Mouse (Mus musculus) heart, embryonic 14.5 days (tissue): ENCODE results near the gene Kctd20. TPM values are rescaled to one million over a fixed set of nuclear protein-coding genes. Genes with fewer than 3 reads are reported as not detected.
A peak's percentile ranks its signal among the peaks of the same experiment; 100 is the strongest.

ENCODE experiments used
- ATAC-seq: fragments of 200-750 bp; cut with Nextera tagmentation; 2 replicates; pipeline ENCODE4 v1.8.0; 2017; ENCODE audit warnings: low read depth, moderate TSS enrichment; ENCODE audit not compliant: insufficient number of reproducible peaks, insufficient read depth, low FRiP score
- H3K27ac ChIP-seq, 2 experiments: fragments of 200-500 bp in 1 of 2; fragments of 300-500 bp in 1 of 2; sonication (generic) in 1 of 2; replicated peaks in 1 of 2; 2 replicates each; pipeline ENCODE4 v1.5.1; 2012 to 2014; ENCODE audit warnings: low read depth in 2 of 2, low read length in 2 of 2, control low read depth in 1 of 2, mild to moderate bottlenecking in 1 of 2, mixed read lengths in 1 of 2; ENCODE audit not compliant: control insufficient read depth in 1 of 2, insufficient read depth in 1 of 2
- H3K27me3 ChIP-seq: fragments of 300-500 bp; sonication (generic); 2 replicates; pipeline ENCODE4 v1.6.1; 2014; ENCODE audit warnings: mild to moderate bottlenecking, low read length, control low read depth; ENCODE audit not compliant: control insufficient read depth, insufficient read depth
- H3K36me3 ChIP-seq: fragments of 300-500 bp; sonication (generic); 2 replicates; pipeline ENCODE4 v1.6.1; 2014; ENCODE audit warnings: mild to moderate bottlenecking, control low read depth, low read length, mixed read lengths; ENCODE audit not compliant: control insufficient read depth, insufficient read depth
- H3K4me1 ChIP-seq, 2 experiments: fragments of 200-500 bp in 1 of 2; fragments of 300-500 bp in 1 of 2; sonication (generic) in 1 of 2; 2 replicates each; pipeline ENCODE4 v1.6.1; 2012 to 2014; ENCODE audit warnings: low read length in 2 of 2, control low read depth in 1 of 2, mixed read lengths in 1 of 2; ENCODE audit not compliant: control insufficient read depth in 2 of 2, insufficient read depth in 2 of 2
- H3K4me2 ChIP-seq: fragments of 300-500 bp; sonication (generic); 2 replicates; pipeline ENCODE4 v1.6.1; 2014; ENCODE audit warnings: mild to moderate bottlenecking, low read length
- H3K4me3 ChIP-seq, 2 experiments: fragments of 200-500 bp in 1 of 2; fragments of 300-500 bp in 1 of 2; sonication (generic) in 1 of 2; 2 replicates each; pipeline ENCODE4 v1.5.1; 2012 to 2014; ENCODE audit warnings: low read length in 2 of 2, mild to moderate bottlenecking in 2 of 2, control low read depth in 1 of 2, low read depth in 1 of 2, moderate library complexity in 1 of 2; ENCODE audit not compliant: control insufficient read depth in 1 of 2, insufficient read depth in 1 of 2
- H3K9ac ChIP-seq: fragments of 300-500 bp; sonication (generic); 2 replicates; pipeline ENCODE4 v1.6.1; 2014; ENCODE audit warnings: mild to moderate bottlenecking, low read length
- H3K9me3 ChIP-seq: fragments of 300-500 bp; sonication (generic); 2 replicates; pipeline ENCODE4 v1.6.1; 2016; ENCODE audit warnings: low read length, control low read depth; ENCODE audit not compliant: control insufficient read depth
- WGBS: fragments of 180-500 bp; shearing (Covaris S2); extraction: QIAGEN DNeasy Blood & Tissue Kit; methylation state at CpG from one replicate; pipeline ENCODE4 v1.1.7; 2014; 5-methylcytosine and 5-hydroxymethylcytosine counted together
- polyA plus RNA-seq: library from polyadenylated mRNA; unstranded; fragments of >200 nt; fragmentation: Nextera tagmentation; extraction: Ambion mirVana; gene quantifications from 2 replicates; pipeline ENCODE4 v1.2.1, GENCODE M21; 2014

Gene Kctd20
- polyA plus RNA-seq, 1 experiment from 2014 or later: 53.2 TPM

DNA sequence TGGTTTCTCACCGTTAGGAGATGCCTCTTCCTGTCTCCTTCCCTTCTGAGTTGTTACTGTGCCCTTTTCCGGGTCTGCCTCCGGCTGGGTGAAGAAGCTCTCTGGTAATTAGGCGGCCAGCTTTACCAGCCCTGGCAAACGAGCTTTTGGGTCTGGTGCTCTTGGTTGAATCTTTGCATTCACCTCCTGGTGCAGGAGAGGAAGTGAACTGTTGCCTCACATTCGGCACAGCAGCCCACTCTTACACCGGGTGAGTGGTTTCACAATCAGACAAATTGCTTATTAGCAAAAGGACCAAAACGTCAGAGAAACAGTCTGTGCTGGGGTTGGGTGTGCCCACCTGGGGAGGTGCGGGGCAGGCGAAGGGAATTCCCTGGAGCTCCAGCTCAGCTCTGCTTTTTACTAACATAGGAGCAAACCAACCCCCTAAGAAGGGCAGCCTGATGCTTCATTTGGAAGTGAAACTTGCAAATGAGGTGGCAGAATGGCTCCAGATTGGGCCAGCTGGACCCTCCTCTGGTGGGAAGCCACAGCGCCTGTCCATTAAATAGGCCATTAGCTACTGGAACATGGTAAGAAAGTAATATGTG is 15.4 kb downstream of the Kctd20 start:
- no peak overlapping the region for H3K9ac ChIP-seq
- no peaks in the 10 kb centered on the region for H3K9me3 ChIP-seq
- ATAC-seq: no peak
- WGBS: 74% methylated on average over 11 of the region's 11 CpGs
- H3K4me3 ChIP-seq: no peak overlapping the region
- no peaks in the 10 kb centered on the region for H3K4me1 ChIP-seq
- H3K27me3 ChIP-seq: no peaks in the 10 kb centered on the region
- no peak overlapping the region for H3K27ac ChIP-seq
- no peak overlapping the region for H3K4me2 ChIP-seq
- H3K36me3 ChIP-seq: peaks cover 100% of the 10 kb centered on the region

DNA sequence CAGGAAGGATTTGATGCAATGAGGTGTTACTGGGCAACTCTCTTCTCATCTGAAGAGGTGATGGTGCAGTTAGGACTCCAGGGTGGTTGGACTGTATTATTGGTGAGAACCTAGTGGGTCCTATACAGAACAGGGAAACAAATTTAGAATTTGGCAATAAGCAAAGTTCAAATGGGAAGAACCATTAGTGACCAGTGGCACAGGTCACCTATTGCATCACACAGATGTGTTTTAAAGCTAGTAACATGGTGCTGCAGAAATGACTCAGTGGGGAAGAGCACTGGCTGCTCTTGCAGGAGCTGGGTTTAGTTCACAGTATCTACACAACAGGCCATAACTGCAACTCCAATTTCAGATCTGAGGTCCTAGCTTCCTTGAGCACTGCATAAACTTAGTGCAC is 18.4 kb downstream of the Kctd20 start:
- ATAC-seq: no peak
- H3K4me1 ChIP-seq: no peaks in the 10 kb centered on the region
- no peaks in the 10 kb centered on the region for H3K27me3 ChIP-seq
- no peak overlapping the region for H3K9ac ChIP-seq
- no peak overlapping the region for H3K4me2 ChIP-seq
- H3K4me3 ChIP-seq: no peak overlapping the region
- H3K9me3 ChIP-seq: no peaks in the 10 kb centered on the region
- H3K27ac ChIP-seq: no peak overlapping the region
- peaks cover 100% of the 10 kb centered on the region for H3K36me3 ChIP-seq

DNA sequence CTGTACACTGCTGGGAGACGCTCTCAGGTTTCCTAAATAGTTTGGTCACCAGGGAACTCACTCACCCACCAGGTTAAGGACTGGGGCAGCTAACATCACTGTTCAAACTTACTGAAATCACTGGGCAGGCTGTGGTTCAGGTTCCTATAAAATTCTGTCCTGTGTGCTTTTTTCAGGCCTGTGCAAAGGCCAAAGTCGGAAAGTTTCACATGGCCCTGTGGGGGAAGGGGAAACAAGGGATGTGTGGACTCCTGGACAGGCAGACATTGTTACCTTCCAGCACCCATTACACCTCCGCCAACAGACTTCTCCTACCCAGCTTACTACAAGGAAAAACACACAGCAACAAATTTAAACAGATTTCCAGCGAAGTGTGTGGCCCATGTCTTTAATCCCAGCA is 27.3 kb downstream of the Kctd20 start:
- no peak for ATAC-seq

GRCm38 (mm10) chr17:28981081-28981480 is 29.3 kb downstream of the Kctd20 start:
- H3K36me3 ChIP-seq: peaks cover 91% of the 10 kb centered on the region
- no peak overlapping the region for H3K4me2 ChIP-seq
- peaks cover 0 to 11% of the 10 kb centered on the region in 2 experiments; a peak in 3 of 4 replicates for H3K4me1 ChIP-seq
- H3K9me3 ChIP-seq: no peaks in the 10 kb centered on the region
- ATAC-seq: no peak
- no peak overlapping the region for H3K9ac ChIP-seq
- no peak overlapping the region for H3K27ac ChIP-seq
- no peak overlapping the region for H3K4me3 ChIP-seq
- H3K27me3 ChIP-seq: no peaks in the 10 kb centered on the region
- 85% methylated on average over 4 of the region's 4 CpGs for WGBS

More for the DNA sequence above, 27.3 kb downstream of the Kctd20 start:
- no peak overlapping the region for H3K9ac ChIP-seq
- no peak overlapping the region for H3K4me2 ChIP-seq
- H3K4me1 ChIP-seq: peaks cover 0 to 11% of the 10 kb centered on the region in 2 experiments; a peak in 3 of 4 replicates
- H3K36me3 ChIP-seq: peaks cover 92% of the 10 kb centered on the region
- no peak overlapping the region for H3K4me3 ChIP-seq
- H3K27me3 ChIP-seq: no peaks in the 10 kb centered on the region
- no peak overlapping the region for H3K27ac ChIP-seq
- no peaks in the 10 kb centered on the region for H3K9me3 ChIP-seq
- WGBS: 90% methylated on average over 4 of the region's 4 CpGs

DNA sequence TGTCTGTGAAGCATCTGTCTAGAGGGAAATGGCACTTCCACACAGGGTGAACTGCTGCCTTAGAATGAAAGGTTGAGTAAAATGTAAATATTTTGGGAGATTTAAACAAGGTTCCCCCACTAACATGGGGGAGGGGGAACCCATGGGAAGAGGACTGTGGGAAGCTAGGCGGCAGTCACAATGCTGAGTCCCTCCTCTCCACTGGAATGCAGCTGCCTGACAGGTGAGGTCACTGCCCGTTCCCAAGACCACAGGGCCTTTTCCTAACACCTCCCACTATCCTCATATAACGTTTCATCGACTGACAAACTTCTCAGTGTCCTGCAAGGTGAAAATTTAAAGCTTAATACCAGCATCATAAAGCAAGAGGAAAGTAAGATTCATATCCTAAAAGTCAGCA is 30.8 kb downstream of the Kctd20 start:
- peaks cover 91% of the 10 kb centered on the region for H3K36me3 ChIP-seq
- H3K9me3 ChIP-seq: no peaks in the 10 kb centered on the region
- peak overlapping the region; percentile 36; the same call in 1 of the 2 replicates for H3K9ac ChIP-seq
- H3K4me1 ChIP-seq: peaks cover 0 to 11% of the 10 kb centered on the region in 2 experiments; a peak in 3 of 4 replicates
- ATAC-seq: no peak
- no peak overlapping the region for H3K27ac ChIP-seq
- no peak overlapping the region for H3K4me3 ChIP-seq
- no peak overlapping the region for H3K4me2 ChIP-seq
- whole genome bisulfite sequencing: 10% methylated on average over 4 of the region's 4 CpGs
- no peaks in the 10 kb centered on the region for H3K27me3 ChIP-seq

GRCm38 (mm10) chr17:28984724-28985420 is 33.1 kb downstream of the Kctd20 start:
- 92% methylated on average over 1 of the region's 1 CpGs for WGBS
- H3K9me3 ChIP-seq: no peaks in the 10 kb centered on the region

DNA sequence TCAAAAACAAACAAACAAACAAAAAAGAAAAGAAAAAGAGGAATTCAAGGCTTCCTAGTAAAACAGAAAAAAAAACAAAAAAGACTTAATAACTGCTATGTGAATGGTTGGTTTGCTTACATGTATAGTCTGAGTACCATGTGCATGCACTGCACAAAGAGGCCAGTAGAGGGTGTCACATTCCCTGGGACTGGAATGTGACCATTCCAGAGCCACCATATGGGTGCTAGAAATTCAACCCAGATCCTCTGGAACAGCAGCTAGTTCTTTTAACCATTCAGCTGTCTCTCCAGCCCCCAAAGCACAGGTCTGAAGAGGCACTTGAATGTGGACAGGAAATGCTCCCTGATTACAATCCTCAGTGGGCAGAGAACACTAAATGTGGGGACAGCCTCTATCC is 35.1 kb downstream of the Kctd20 start:
- Histone ChIP-seq H3K36me3 (peaks cover 96% of the 10 kb centered on the region), H3K4me1 (peaks cover 2 to 24% of the 10 kb centered on the region in 2 experiments), H3K27ac (no peak overlapping the region), H3K9ac (no peak overlapping the region), H3K27me3 (no peaks in the 10 kb centered on the region), H3K9me3 (no peaks in the 10 kb centered on the region), H3K4me2 (no peak overlapping the region), H3K4me3 (no peak overlapping the region)
- no peak for ATAC-seq

More at GRCm38 (mm10) chr17:28984724-28985420, 33.1 kb downstream of the Kctd20 start:
- Histone ChIP-seq H3K36me3 (peaks cover 91% of the 10 kb centered on the region), H3K9ac (no peak overlapping the region), H3K27ac (no peak overlapping the region), H3K4me3 (no peak overlapping the region), H3K4me2 (no peak overlapping the region), H3K4me1 (peaks cover 0 to 11% of the 10 kb centered on the region in 2 experiments; a peak in 3 of 4 replicates), H3K27me3 (no peaks in the 10 kb centered on the region)
- no peak for ATAC-seq
